Mouse (Mus musculus): ENCODE data around the gene Nedd9. TPM values are rescaled to one million over a fixed set of nuclear protein-coding genes. Genes with fewer than 3 reads are reported as not detected.
"Not testable (repeated sequence)": the region's sequence is repeated elsewhere in the genome, so short reads cannot be mapped to it uniquely, and the experiment has no call there.

The Nedd9 gene
- polyA plus RNA-seq, 1 experiment from 2014 or later: 12.4 TPM

DNA sequence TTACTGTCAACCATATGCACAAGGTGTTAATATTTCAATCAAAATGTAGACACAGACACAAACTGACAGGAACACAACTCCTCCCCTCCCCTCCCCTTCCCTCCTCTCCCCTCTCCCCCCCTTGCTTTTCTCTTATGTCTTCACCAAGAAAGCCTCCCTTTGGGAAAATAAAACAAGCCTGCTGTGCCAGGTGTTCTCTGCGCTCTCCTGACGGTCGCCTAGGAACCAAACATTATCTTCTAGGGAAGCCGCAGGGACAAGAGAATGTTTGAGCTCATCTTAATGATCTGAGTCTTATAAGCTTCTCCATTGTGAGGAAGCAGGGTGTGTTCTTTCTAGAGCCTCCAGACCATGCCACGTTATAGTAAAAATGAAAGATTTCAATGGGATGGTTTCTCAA lies 108.7 kb downstream of the Nedd9 start:
- H3K4me3 ChIP-seq (replicated peaks): no peak overlapping the region
- H3K9me3 ChIP-seq (replicated peaks): no peaks in the 10 kb centered on the region
- no peak overlapping the region for H3K4me2 ChIP-seq
- no peaks in the 10 kb centered on the region for H3K27me3 ChIP-seq (replicated peaks)
- 27% methylated on average over 5 of the region's 5 CpGs for WGBS
- H3K27ac ChIP-seq (replicated peaks): no peak overlapping the region
- no peak for ATAC-seq (ENCODE audit: low FRiP score)
- no peak overlapping the region for H3K9ac ChIP-seq (replicated peaks)
- H3K36me3 ChIP-seq: no peaks in the 10 kb centered on the region
- H3K4me1 ChIP-seq: peaks cover 11% of the 10 kb centered on the region; the same call in 1 of the 2 replicates

GRCm38 (mm10) chr13:41377856-41378255 lies 109.3 kb downstream of the Nedd9 start:
- no peaks in the 10 kb centered on the region for H3K36me3 ChIP-seq
- 17% methylated on average over 9 of the region's 9 CpGs for WGBS
- H3K27ac ChIP-seq (replicated peaks): no peak overlapping the region
- no peak overlapping the region for H3K9ac ChIP-seq (replicated peaks)
- no peak overlapping the region for H3K4me3 ChIP-seq (replicated peaks)
- H3K4me2 ChIP-seq: no peak overlapping the region
- no peak for ATAC-seq (ENCODE audit: low FRiP score)
- H3K9me3 ChIP-seq (replicated peaks): no peaks in the 10 kb centered on the region
- H3K27me3 ChIP-seq (replicated peaks): no peaks in the 10 kb centered on the region
- peaks cover 11% of the 10 kb centered on the region; the same call in 1 of the 2 replicates for H3K4me1 ChIP-seq

DNA sequence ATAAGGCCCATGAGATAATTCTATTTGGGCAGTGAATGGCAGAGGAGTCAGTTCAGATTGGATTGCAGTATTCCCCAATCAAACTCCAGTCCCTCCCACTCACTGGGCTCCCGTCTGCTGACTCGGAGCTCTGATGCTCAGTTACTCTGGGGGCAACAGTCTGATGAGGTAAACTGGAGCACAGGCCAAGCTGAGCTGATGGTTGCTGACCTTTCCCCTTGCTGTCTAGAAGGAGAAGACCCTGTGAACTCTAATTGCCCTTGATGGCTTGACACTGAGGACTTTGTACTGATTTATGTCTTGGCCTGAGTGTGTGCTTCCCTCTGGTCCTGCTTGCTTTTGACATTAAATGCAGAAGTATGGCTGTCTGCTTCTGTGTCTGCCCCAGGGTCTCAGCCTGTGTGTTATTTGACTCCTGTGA lies 110.1 kb downstream of the Nedd9 start:
- Histone ChIP-seq H3K36me3 (no peaks in the 10 kb centered on the region), H3K9me3 (replicated peaks) (no peaks in the 10 kb centered on the region), H3K4me2 (no peak overlapping the region), H3K4me1 (peaks cover 11% of the 10 kb centered on the region; the same call in 1 of the 2 replicates), H3K9ac (replicated peaks) (no peak overlapping the region), H3K4me3 (replicated peaks) (no peak overlapping the region), H3K27me3 (replicated peaks) (no peaks in the 10 kb centered on the region), H3K27ac (replicated peaks) (no peak overlapping the region)
- no peak for ATAC-seq (ENCODE audit: low FRiP score)
- 22% methylated on average over 2 of the region's 2 CpGs for WGBS

GRCm38 (mm10) chr13:41376111-41376510 lies 111.1 kb downstream of the Nedd9 start:
- no peak overlapping the region for H3K27ac ChIP-seq (replicated peaks)
- no peaks in the 10 kb centered on the region for H3K27me3 ChIP-seq (replicated peaks)
- ATAC-seq (ENCODE audit: low FRiP score): no peak
- H3K4me2 ChIP-seq: no peak overlapping the region
- H3K4me3 ChIP-seq (replicated peaks): no peak overlapping the region
- H3K4me1 ChIP-seq: peaks cover 11% of the 10 kb centered on the region; the same call in 1 of the 2 replicates
- WGBS: 33% methylated on average over 4 of the region's 4 CpGs
- no peaks in the 10 kb centered on the region for H3K36me3 ChIP-seq
- H3K9me3 ChIP-seq (replicated peaks): no peaks in the 10 kb centered on the region
- no peak overlapping the region for H3K9ac ChIP-seq (replicated peaks)

GRCm38 (mm10) chr13:41375696-41376095 lies 111.5 kb downstream of the Nedd9 start:
- no peaks in the 10 kb centered on the region for H3K36me3 ChIP-seq
- H3K4me2 ChIP-seq: no peak overlapping the region
- H3K27ac ChIP-seq (replicated peaks): no peak overlapping the region
- H3K9ac ChIP-seq (replicated peaks): no peak overlapping the region
- WGBS: 42% methylated on average over 6 of the region's 6 CpGs
- H3K27me3 ChIP-seq (replicated peaks): no peaks in the 10 kb centered on the region
- no peak for ATAC-seq (ENCODE audit: low FRiP score)
- peaks cover 11% of the 10 kb centered on the region; the same call in 1 of the 2 replicates for H3K4me1 ChIP-seq
- H3K9me3 ChIP-seq (replicated peaks): no peaks in the 10 kb centered on the region
- H3K4me3 ChIP-seq (replicated peaks): no peak overlapping the region

- no peak overlapping the region for H3K27ac ChIP-seq (replicated peaks)
- H3K36me3 ChIP-seq: no peaks in the 10 kb centered on the region
- H3K4me3 ChIP-seq (replicated peaks): no peak overlapping the region
- 86% methylated on average over 1 of the region's 1 CpGs for WGBS
- no peak for ATAC-seq (ENCODE audit: low FRiP score)
- peaks cover 11% of the 10 kb centered on the region; the same call in 1 of the 2 replicates for H3K4me1 ChIP-seq
- no peaks in the 10 kb centered on the region for H3K9me3 ChIP-seq (replicated peaks)
- no peak overlapping the region for H3K9ac ChIP-seq (replicated peaks)
- H3K4me2 ChIP-seq: no peak overlapping the region
- H3K27me3 ChIP-seq (replicated peaks): no peaks in the 10 kb centered on the region
Measured at GRCm38 (mm10) chr13:41374886-41375285, 112.3 kb downstream of the Nedd9 start.

- no peaks in the 10 kb centered on the region for H3K9me3 ChIP-seq (replicated peaks)
- H3K36me3 ChIP-seq: no peaks in the 10 kb centered on the region
- WGBS: 72% methylated on average over 8 of the region's 8 CpGs
- no peak overlapping the region for H3K27ac ChIP-seq (replicated peaks)
- no peak overlapping the region for H3K9ac ChIP-seq (replicated peaks)
- H3K4me2 ChIP-seq: no peak overlapping the region
- H3K4me3 ChIP-seq (replicated peaks): no peak overlapping the region
- H3K4me1 ChIP-seq: peaks cover 9% of the 10 kb centered on the region; the same call in 1 of the 2 replicates
- no peak for ATAC-seq (ENCODE audit: low FRiP score)
- H3K27me3 ChIP-seq (replicated peaks): no peaks in the 10 kb centered on the region
Measured at GRCm38 (mm10) chr13:41372555-41373460, 114.4 kb downstream of the Nedd9 start.

DNA sequence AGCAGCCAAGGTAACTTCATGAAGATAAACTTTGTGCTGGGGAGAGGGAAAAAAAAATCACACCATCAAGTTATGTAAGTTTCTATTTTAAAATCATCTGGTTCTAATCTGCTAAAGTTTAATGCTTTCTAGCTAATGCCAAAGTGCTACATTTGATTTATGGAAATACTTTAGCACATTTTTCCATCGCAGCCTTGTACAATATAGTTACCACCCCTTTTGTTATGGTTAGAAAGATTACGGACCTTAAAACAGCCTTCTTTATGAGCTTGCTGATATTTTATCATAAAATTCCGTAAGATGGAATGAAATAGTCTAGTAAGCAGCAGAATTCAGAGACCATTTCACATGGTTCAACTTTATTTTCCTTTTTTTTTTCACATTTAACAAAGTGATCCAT lies 115.6 kb downstream of the Nedd9 start:
- no peak overlapping the region for H3K4me2 ChIP-seq
- H3K27me3 ChIP-seq (replicated peaks): no peaks in the 10 kb centered on the region
- no peak overlapping the region for H3K9ac ChIP-seq (replicated peaks)
- no peak overlapping the region for H3K4me3 ChIP-seq (replicated peaks)
- no peak for ATAC-seq (ENCODE audit: low FRiP score)
- no peaks in the 10 kb centered on the region for H3K4me1 ChIP-seq
- no peaks in the 10 kb centered on the region for H3K9me3 ChIP-seq (replicated peaks)
- 80% methylated on average over 3 of the region's 3 CpGs for WGBS
- H3K27ac ChIP-seq (replicated peaks): no peak overlapping the region
- no peaks in the 10 kb centered on the region for H3K36me3 ChIP-seq

GRCm38 (mm10) chr13:41368612-41369011 lies 118.5 kb downstream of the Nedd9 start:
- ATAC-seq (ENCODE audit: low FRiP score): no peak
- 89% methylated on average over 5 of the region's 5 CpGs for WGBS
- Histone ChIP-seq H3K4me2 (no peak overlapping the region), H3K4me1 (no peaks in the 10 kb centered on the region), H3K27ac (replicated peaks) (no peak overlapping the region), H3K4me3 (replicated peaks) (no peak overlapping the region), H3K9me3 (replicated peaks) (no peaks in the 10 kb centered on the region), H3K27me3 (replicated peaks) (no peaks in the 10 kb centered on the region), H3K9ac (replicated peaks) (no peak overlapping the region), H3K36me3 (no peaks in the 10 kb centered on the region)

DNA sequence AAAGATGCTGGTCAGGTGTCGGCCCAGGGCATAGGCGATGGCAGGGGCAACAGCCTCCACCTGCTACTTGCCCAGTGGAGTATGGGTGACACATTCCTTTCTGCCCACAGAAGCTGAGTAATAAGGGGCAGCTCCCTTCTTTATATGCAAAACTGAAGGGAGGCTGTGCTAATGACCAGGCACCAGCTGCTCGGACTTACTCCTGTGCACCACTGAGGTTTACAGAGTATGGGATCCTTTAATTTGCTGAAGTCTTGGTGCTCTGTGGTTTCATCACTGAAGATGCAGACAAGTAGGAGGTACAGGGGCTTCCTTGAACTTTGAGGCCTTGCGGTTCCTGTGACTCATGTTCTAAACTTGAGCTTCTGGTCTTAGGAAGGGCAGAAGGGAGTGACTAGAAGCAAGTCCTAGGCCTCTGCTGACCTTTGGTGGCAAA lies 120.0 kb downstream of the Nedd9 start:
- Histone ChIP-seq H3K36me3 (no peaks in the 10 kb centered on the region), H3K27me3 (replicated peaks) (no peaks in the 10 kb centered on the region), H3K4me3 (replicated peaks) (no peak overlapping the region), H3K9me3 (replicated peaks) (no peaks in the 10 kb centered on the region), H3K9ac (replicated peaks) (no peak overlapping the region), H3K27ac (replicated peaks) (no peak overlapping the region), H3K4me1 (no peaks in the 10 kb centered on the region), H3K4me2 (no peak overlapping the region)
- no peak for ATAC-seq (ENCODE audit: low FRiP score)
- WGBS: 87% methylated on average over 4 of the region's 4 CpGs

DNA sequence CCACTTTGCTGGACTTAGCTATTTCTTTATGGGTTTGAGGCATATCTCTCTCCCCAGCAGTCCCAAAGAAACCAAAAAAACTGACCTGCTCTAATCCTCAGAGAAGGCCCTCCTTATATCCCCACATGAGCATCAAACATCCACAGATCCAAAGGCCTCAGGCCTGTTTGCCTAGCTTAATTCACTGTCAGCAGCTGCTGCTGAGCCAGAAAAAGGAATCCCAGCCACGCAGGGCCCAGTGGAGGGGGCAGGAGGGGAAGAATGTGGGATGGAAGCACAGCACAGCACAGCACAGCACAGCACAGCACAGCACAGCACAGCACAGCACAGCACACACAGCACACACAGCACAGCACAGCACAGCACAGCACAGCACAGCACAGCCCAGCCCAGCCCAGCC lies 120.6 kb downstream of the Nedd9 start:
- H3K36me3 ChIP-seq; H3K27me3 ChIP-seq (replicated peaks); H3K4me3 ChIP-seq (replicated peaks); H3K9me3 ChIP-seq (replicated peaks); H3K4me1 ChIP-seq; ATAC-seq (ENCODE audit: low FRiP score); H3K27ac ChIP-seq (replicated peaks); H3K4me2 ChIP-seq; H3K9ac ChIP-seq (replicated peaks): not testable (repeated sequence)
- 21% methylated on average over 1 of the region's 1 CpGs for WGBS

- H3K4me3 ChIP-seq (replicated peaks): no peak overlapping the region
- H3K9ac ChIP-seq (replicated peaks): no peak overlapping the region
- peaks cover 13% of the 10 kb centered on the region for H3K4me1 ChIP-seq
- no peaks in the 10 kb centered on the region for H3K36me3 ChIP-seq
- WGBS: 75% methylated on average over 9 of the region's 9 CpGs
- H3K9me3 ChIP-seq (replicated peaks): no peaks in the 10 kb centered on the region
- no peaks in the 10 kb centered on the region for H3K27me3 ChIP-seq (replicated peaks)
- no peak for ATAC-seq (ENCODE audit: low FRiP score)
- no peak overlapping the region for H3K27ac ChIP-seq (replicated peaks)
- H3K4me2 ChIP-seq: no peak overlapping the region
Measured at GRCm38 (mm10) chr13:41364273-41364672, 122.9 kb downstream of the Nedd9 start.

Data from neural tube, embryonic 15.5 days (tissue).